Mouse (Mus musculus): ENCODE data around the gene Glis1. TPM values are rescaled to one million over a fixed set of nuclear protein-coding genes. Genes with fewer than 3 reads are reported as not detected.

Glis1 gene
- total RNA-seq, 1 experiment: 0.98 TPM

- in situ Hi-C loops (cut with MboI; ENCODE audit: low sequenced_read_pairs in 2 of 2, unreplicated experiment in 2 of 2): no loop called here
- Histone ChIP-seq H3K4me1 (ENCODE audit: control insufficient read depth in 2 of 2, insufficient read depth in 2 of 2, low read length in 2 of 2, poor library complexity in 1 of 2) (peaks cover 0 to 4% of the 10 kb centered on the region in 2 experiments; a peak in 1 of 4 replicates), H3K9me3 (ENCODE audit: control insufficient read depth, insufficient read depth, low read depth, low read length) (no peaks in the 10 kb centered on the region), H3K36me3 (ENCODE audit: control insufficient read depth, insufficient read depth, low read length, poor library complexity, severe bottlenecking) (no peaks in the 10 kb centered on the region), H3K4me3 (ENCODE audit: insufficient read depth in 1 of 2, low read depth in 1 of 2, low read length in 2 of 2, poor library complexity in 1 of 2, severe bottlenecking in 1 of 2) (no peak overlapping the region), H3K9ac (ENCODE audit: insufficient read depth, low read depth, low read length, poor library complexity, severe bottlenecking) (no peak overlapping the region), H3K27ac (ENCODE audit: insufficient read depth, low read depth, low read length, poor library complexity, severe bottlenecking) (no peak overlapping the region)
- TF ChIP-seq MAFK (IDR thresholded peaks at IDR 0.05; ENCODE audit: insufficient read depth, low read depth, low read length) (no peak), CHD2 (IDR thresholded peaks at IDR 0.05; ENCODE audit: low read depth, low read length) (no peak), ZNF384 (IDR thresholded peaks at IDR 0.05; ENCODE audit: low read depth, low read length) (no peak), ZC3H11A (IDR thresholded peaks at IDR 0.05; ENCODE audit: borderline replicate concordance, low read depth, low read length) (no peak), HCFC1 (IDR thresholded peaks at IDR 0.05; ENCODE audit: borderline replicate concordance, insufficient read depth, low read length) (no peak)
- no peak for DNase-seq (ENCODE audit: low read depth, low spot score)
These were observed 246.9 kb downstream of the Glis1 start for GRCm38 (mm10) chr4:107681099-107681849.

DNA sequence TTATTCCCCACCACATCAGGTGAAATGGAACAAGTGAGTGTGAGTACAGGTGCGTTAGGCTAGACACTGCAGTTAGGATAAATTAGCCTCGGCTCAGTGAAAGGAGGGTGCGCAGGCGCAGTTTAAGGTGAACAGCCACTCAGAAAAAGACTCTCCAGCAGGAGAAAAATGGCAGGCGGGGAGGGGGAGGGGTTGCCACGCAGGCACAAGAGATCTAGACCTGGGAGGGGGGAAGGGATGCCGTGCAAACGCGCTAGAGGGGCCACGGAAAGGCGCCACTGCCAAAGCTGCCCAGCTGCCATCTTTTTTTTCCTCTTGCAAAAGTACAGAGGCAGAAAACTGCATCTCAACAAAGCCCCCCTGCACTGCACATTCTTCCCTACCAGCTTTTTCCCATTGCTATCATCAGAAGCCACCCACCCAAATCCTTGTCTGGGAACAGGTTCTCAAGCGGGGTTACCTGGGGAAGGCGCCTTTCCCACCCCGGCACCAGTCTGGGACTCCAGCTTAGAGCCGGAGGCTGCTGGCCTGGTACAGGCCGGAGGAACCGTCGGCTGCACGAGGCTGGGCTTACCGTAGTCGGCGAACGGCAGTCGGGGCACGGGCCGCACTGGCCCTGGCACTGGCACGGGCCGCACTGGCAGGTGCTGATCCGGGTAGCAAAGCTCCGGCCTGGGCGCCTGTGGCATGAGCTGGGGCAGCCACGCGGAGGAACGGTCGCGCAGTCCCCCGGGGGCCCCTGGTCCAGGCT is 248.8 kb downstream of the Glis1 start:
- Histone ChIP-seq H3K4me3 (ENCODE audit: insufficient read depth in 1 of 2, low read depth in 1 of 2, low read length in 2 of 2, poor library complexity in 1 of 2, severe bottlenecking in 1 of 2) (peak overlapping the region; percentile 55 to 60), H3K36me3 (ENCODE audit: control insufficient read depth, insufficient read depth, low read length, poor library complexity, severe bottlenecking) (no peaks in the 10 kb centered on the region), H3K27ac (ENCODE audit: insufficient read depth, low read depth, low read length, poor library complexity, severe bottlenecking) (no peak overlapping the region), H3K9ac (ENCODE audit: insufficient read depth, low read depth, low read length, poor library complexity, severe bottlenecking) (peak overlapping the region; percentile 33; the same call in 1 of the 2 replicates), H3K9me3 (ENCODE audit: control insufficient read depth, insufficient read depth, low read depth, low read length) (no peaks in the 10 kb centered on the region), H3K4me1 (ENCODE audit: control insufficient read depth in 2 of 2, insufficient read depth in 2 of 2, low read length in 2 of 2, poor library complexity in 1 of 2) (peaks cover 0 to 11% of the 10 kb centered on the region in 2 experiments; a peak in 3 of 4 replicates)
- in situ Hi-C loops (cut with MboI; ENCODE audit: low sequenced_read_pairs in 2 of 2, unreplicated experiment in 2 of 2): no loop called here
- no peak for DNase-seq (ENCODE audit: low read depth, low spot score)
- TF ChIP-seq HCFC1 (IDR thresholded peaks at IDR 0.05; ENCODE audit: borderline replicate concordance, insufficient read depth, low read length) (no peak), ZC3H11A (IDR thresholded peaks at IDR 0.05; ENCODE audit: borderline replicate concordance, low read depth, low read length) (no peak), CHD2 (IDR thresholded peaks at IDR 0.05; ENCODE audit: low read depth, low read length) (no peak), MAFK (IDR thresholded peaks at IDR 0.05; ENCODE audit: insufficient read depth, low read depth, low read length) (no peak), ZNF384 (IDR thresholded peaks at IDR 0.05; ENCODE audit: low read depth, low read length) (no peak)

DNA sequence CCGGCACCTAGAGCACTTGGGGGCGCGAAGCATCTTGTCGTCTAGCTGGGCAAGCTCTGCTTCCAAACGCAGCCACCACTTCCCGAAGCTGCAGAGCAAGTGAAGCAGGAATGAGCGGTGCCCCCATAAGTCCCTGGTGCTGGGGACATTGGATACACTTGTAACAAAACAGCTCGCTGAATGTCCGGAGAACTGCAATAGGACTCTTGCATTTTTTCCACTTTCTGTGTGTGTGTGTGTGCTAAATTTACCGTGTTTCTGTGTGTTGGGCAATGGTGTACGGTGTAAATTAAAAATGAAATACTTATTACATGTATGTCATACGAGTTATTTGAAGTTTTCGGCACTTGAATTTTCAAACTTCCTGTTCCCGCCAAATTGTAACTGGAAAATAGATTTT is 249.7 kb downstream of the Glis1 start, which contains the start of gene Dmrtb1:
Gene Dmrtb1, minus strand, starts transcription at position 101 of the 400 bp plus-strand sequence.
- Histone ChIP-seq H3K9ac (ENCODE audit: insufficient read depth, low read depth, low read length, poor library complexity, severe bottlenecking) (peak within 1 kb of the TSS; percentile 33), H3K4me3 (ENCODE audit: insufficient read depth in 1 of 2, low read depth in 1 of 2, low read length in 2 of 2, poor library complexity in 1 of 2, severe bottlenecking in 1 of 2) (peak within 1 kb of the TSS; percentile 55 to 60), H3K9me3 (ENCODE audit: control insufficient read depth, insufficient read depth, low read depth, low read length) (no peaks in the 10 kb centered on the region), H3K27ac (ENCODE audit: insufficient read depth, low read depth, low read length, poor library complexity, severe bottlenecking) (no peak within 1 kb of the TSS), H3K36me3 (ENCODE audit: control insufficient read depth, insufficient read depth, low read length, poor library complexity, severe bottlenecking) (no peaks in the 10 kb centered on the region), H3K4me1 (ENCODE audit: control insufficient read depth in 2 of 2, insufficient read depth in 2 of 2, low read length in 2 of 2, poor library complexity in 1 of 2) (peaks cover 0 to 13% of the 10 kb centered on the region in 2 experiments; a peak in 3 of 4 replicates)
- TF ChIP-seq ZNF384 (IDR thresholded peaks at IDR 0.05; ENCODE audit: low read depth, low read length) (0 out of 2 replicates have a peak, but pooled peaks have one; percentile 64), MAFK (IDR thresholded peaks at IDR 0.05; ENCODE audit: insufficient read depth, low read depth, low read length) (no peak)
- in situ Hi-C loops (cut with MboI; ENCODE audit: low sequenced_read_pairs in 2 of 2, unreplicated experiment in 2 of 2): no loop called here
- DNase-seq (ENCODE audit: low read depth, low spot score): no peak

Other genes starting within 250 kb of the Glis1 start
- gene Ldlrad1, start 225.4 kb upstream of the Glis1 start, total RNA-seq (2012; rRNA removed): not detected in 2 replicates
- 14.4 and 24.0 TPM in 2 replicates for gene Lrrc42, start 181.1 kb upstream of the Glis1 start, total RNA-seq (2012; rRNA removed)
- 6.4 and 9.4 TPM in 2 replicates for gene Hspb11, start 181.0 kb upstream of the Glis1 start, total RNA-seq (2012; rRNA removed)
- not detected in 2 replicates for gene Dio1, start 127.4 kb upstream of the Glis1 start, total RNA-seq (2012; rRNA removed)
- 31.6 and 34.5 TPM in 2 replicates for gene Yipf1, start 120.2 kb upstream of the Glis1 start, total RNA-seq (2012; rRNA removed)
- 102 and 188 TPM in 2 replicates for gene Ndc1, start 66.8 kb upstream of the Glis1 start, total RNA-seq (2012; rRNA removed)
- 1.7 and 2.2 TPM in 2 replicates for gene Dmrtb1, start 249.6 kb downstream of the Glis1 start, total RNA-seq (2012; rRNA removed)

Measured in ES-E14 (cell line).